Mouse (Mus musculus): Measurements from ENCODE around the gene Ppat. TPM values are rescaled to one million over a fixed set of nuclear protein-coding genes. Genes with fewer than 3 reads are reported as not detected.
"Not testable (repeated sequence)": the region's sequence is repeated elsewhere in the genome, so short reads cannot be mapped to it uniquely, and the experiment has no call there.

Gene Ppat
- total RNA-seq, 2 experiments from 2014 or later, result 21.5 to 23.7 TPM

- no peak for DNase-seq (ENCODE audit: low spot score)
Observed at GRCm38 (mm10) chr5:76950343-76951105, 854 bp downstream of the Ppat start.

DNA sequence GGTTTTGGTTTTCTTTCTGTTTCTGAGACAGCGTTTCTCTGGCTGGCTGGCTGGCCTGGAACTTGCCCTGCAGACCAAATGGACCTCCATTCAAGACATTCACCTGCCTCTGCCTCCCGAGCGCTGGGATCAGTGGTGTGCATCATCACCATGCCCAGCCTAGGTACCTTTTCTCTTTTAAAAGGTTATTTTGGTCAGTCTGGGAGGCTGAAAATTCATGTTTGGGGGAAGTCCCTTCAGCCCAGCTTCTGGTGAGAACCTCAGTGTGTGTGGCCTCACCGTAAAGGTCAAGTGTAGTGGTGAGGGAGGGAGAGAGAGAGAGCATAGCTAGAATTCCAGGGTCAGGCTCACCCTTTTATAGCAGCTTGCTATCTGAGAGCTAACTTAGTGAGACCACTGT is 3.6 kb downstream of the Ppat start:
- DNase-seq (ENCODE audit: low spot score), result no peak

- no peak for DNase-seq (ENCODE audit: low spot score)
Observed at GRCm38 (mm10) chr5:76947142-76947541, 4.2 kb downstream of the Ppat start.

GRCm38 (mm10) chr5:76945678-76946033 is 5.7 kb downstream of the Ppat start:
- DNase-seq (ENCODE audit: low spot score), result no peak

DNA sequence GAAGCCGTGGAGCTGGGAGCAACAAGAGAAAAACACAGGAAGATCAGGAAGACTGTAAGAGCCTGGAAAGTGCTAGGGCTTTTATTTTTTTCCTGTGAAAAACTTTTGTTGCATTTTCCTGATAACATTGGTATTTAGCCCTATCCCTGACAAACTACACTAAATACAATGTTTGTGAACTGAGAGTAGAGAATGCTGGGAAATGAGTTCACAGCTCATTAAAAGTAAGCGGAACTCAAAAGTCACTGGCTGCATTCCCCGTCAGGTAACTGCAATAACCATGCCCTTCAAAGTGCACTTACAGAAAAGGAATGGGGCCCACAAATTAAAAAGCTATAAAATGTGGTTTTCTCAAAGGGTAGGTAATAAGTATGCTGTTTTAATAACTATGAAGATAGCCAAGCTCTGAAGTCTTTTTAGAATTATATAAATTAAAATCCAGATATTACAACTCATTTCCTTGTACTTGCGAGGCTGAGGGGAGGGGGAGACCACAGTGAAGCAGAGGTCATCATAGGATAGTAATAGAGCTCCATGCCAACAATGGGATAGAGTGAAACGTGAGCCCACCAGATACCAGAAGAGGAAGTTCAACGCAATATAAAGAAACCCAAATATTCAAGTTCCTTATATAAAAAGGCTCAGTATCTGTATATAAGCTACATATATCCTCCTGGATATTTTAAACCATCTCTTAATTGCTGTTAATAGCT is 6.3 kb downstream of the Ppat start:
- no peak for DNase-seq (ENCODE audit: low spot score)

DNA sequence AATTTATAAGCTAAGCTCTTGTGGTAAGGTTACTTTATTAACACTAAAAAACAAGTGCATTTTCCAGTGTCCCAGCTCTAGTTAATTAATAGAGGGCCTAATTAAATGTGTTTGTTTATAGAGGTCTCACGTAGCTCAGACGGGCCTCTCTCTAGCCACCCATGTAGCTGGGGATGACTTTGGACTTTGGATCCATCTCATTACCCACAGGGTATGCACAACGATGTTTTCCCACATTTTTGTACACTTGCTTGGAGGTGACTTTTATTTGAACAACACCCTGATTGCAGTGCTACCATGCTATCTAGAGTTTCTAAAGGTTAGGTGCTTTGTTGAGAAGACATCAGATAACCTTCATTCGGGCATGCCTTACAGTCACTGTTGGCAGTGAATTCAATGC is 8.9 kb downstream of the Ppat start:
- no peak for DNase-seq (ENCODE audit: low spot score)

DNA sequence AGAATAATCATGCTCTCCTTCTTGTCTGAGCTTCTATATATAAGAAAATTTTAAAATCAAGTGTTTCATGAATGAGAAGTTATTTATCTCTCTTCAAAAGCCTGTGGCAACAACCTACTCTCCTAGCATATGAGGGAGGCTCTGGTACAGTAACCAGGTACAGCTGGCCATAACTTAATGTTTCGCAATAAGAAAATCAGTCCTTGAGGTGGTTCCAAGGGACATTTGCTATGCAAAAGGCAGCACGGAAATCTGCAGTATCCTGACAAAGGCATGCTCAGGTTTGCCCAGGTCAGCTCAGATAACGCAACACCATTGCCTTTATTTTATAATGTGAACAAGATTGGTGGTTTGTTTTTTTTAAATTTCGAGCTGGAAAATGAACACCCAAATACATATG is 9.4 kb downstream of the Ppat start:
- DNase-seq (ENCODE audit: low spot score), result no peak

DNA sequence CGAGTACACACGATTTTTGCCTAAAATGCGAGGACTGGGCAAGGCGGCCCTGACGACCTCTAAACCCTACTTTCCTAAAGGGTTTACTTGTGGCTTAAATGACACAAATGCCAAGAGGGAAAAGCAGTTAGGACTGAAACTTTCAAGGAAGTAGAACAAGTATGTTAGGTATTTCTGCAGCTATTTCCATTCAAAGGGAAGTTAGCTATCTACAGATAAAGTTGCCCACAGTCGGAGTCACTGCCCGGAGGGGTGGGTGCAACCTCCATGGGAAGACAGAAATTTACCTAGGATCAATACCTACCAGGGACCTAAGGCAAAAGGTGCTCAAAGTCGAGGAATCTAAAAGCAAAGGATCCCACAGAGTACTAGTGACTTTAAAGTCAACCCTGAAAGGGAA is 11.7 kb downstream of the Ppat start:
- DNase-seq (ENCODE audit: low spot score), result no peak

GRCm38 (mm10) chr5:76929180-76929877 is 22.0 kb downstream of the Ppat start:
- no peak for DNase-seq (ENCODE audit: low spot score)

- peak; percentile 60 for DNase-seq (ENCODE audit: low spot score)
Observed at GRCm38 (mm10) chr5:76928124-76928832, 23.1 kb downstream of the Ppat start.

DNA sequence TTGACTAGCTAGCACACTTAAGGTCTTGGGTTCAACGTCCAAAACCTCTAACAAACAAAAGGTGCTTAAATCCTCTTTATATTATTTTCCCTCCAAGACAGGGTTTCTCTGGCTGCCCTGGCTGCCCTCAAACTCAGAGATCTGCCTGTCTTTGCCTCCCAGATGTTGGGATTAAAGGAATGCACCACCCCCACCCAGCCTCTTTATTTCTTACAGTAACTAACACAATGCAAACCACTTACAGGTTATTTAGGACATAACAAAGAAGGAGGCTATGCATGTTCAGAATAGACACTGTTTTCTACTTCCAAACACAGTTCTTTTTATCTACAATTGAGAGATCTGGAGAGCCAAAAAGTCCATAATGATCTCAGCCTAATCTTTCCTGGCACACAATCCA is 27.1 kb downstream of the Ppat start:
- no peak for DNase-seq (ENCODE audit: low spot score)

DNA sequence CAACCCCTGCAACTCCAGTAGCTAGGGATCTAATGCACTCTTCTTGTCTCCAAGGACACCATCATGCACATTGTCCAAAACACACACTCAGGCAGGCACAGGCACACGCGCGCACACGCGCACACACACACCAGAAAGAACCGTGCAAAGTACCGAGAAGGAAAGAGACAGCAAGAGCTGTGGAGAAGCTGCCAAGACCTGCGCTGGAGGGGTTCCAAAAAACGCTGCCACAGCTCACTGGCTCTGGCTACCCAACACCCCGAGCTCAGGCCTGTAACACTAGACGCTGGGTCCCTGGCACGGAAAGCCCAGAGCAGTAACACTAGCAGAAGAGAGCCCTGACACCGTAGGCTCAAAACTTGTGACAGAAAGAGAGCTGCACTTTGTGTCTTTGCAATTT is 27.9 kb downstream of the Ppat start:
- peak; percentile 91 for DNase-seq (ENCODE audit: low spot score)

DNA sequence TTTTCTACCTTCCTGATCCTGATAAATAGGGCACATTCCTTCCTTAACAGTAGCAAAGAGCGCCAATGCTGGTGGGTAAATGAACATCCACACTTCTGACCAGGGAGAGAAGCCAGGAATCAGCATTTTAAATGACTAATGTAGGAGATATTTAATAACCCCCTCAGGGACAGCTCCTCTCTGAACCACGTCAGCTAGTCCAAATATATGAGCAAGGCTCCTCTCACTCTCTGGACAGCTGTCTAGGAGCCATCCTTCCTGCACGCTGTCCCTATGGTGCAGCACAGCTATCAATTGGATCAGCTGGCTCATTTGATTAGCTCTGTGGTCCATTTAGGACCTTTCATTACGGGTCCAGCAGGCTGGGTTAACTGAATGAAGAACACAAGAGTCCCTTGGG is 28.5 kb downstream of the Ppat start:
- peak; percentile 26 for DNase-seq (ENCODE audit: low spot score)

DNA sequence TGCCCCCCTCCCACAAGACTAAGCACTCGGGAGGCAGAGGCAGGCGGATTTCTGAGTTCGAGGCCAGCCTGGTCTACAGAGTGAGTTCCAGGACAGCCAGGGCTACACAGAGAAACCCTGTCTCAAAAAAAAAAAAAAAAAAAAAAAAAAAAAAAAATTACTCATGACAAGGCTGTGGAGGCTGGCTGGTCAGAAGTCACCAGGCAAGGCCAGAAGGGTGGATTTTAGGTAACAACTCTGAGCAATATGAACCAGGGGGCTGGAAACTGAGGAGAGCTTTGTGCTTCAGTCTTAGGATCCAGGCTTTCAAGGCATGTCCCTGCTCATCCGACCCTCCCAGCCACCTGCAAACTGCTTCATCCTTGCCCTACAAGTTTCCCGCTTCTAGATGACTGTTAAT is 38.9 kb downstream of the Ppat start:
- not testable (repeated sequence) for DNase-seq (ENCODE audit: low spot score)

DNA sequence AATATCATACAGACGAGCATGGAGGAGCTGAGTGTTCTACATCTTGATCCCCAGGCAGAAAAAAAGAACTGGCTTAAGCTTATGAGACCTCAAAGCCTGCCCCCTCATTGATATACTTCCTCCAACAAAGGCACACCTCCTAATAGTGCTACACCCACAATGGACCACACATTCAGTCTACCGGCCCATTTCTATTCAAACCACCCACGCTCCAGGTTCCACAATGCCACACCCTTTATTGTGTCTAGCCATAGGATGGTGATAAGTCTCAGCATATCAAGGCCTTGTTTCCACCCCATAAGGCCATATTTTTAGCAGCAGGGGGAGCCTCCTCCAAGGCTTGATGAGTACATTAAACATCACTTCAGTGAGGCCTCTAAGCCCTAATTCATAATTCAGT is 40.6 kb downstream of the Ppat start:
- no peak for DNase-seq (ENCODE audit: low spot score)

- no peak for DNase-seq (ENCODE audit: low spot score)
Observed at GRCm38 (mm10) chr5:76906155-76906499, 45.3 kb downstream of the Ppat start.

DNA sequence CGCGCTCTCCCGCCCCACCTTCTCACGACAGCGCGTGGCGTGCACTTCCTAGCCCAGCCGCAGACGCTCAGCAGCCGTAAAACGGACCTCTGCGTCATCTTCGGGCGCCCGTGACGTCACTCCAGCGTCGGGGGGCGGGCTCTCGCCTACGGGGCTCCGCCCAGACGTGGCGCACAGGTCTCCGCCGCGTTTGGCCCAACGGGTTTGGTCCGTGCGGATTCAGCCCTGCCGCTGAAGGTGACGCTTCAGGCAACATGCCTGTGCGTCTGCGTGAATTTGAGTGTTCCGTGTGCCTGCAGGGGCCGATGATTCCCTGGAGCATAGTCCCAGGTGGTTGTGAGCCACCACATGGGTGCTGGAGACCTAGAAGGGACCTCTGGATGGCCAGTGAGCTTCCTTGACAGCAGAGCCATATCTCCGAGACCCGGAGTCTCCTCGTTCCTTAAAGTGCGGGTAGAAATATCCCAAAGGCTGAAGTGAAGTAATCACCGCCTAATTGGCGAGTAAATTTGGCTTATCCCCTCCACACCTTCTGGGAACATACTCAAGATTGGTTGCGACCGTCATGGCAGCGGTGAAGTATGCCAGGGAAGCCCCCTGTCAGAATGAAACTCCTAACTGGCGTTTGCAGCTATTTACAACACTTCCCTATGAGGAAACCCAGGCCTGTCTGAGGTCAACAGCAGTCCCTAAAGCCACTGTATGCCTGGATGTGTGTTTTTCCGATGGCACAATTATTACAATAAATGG is 45.8 kb downstream of the Ppat start, which contains the start of gene Aasdh:
TSS of gene Aasdh (minus strand) at position 110 of the 750 bp plus-strand sequence.
- peak; percentile 95 for DNase-seq (ENCODE audit: low spot score)

- no peak for DNase-seq (ENCODE audit: low spot score)
Observed at GRCm38 (mm10) chr5:76904713-76905404, 46.5 kb downstream of the Ppat start.

- DNase-seq (ENCODE audit: low spot score), result no peak
Observed at GRCm38 (mm10) chr5:76902131-76902530, 49.2 kb downstream of the Ppat start.

DNA sequence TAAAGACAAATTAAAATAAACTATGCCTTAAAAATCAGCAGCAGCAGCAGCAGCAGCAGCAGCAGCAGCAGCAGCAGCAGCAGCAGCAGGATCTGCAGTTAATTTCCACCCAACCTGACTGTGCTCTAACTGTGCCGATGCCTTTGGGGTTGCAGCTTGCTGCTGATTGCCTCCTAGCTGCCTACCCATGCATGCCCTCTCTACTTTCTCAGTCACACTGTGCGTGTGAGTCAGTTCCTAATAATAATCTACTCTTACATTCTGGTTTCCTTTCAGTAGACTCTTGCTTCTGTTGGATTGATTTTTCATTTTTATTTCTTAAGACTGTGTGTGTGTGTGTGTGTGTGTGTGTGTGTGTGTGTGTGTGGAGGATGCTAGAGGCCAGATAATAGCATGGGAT is 58.3 kb downstream of the Ppat start:
- DNase-seq (ENCODE audit: low spot score), result no peak

DNA sequence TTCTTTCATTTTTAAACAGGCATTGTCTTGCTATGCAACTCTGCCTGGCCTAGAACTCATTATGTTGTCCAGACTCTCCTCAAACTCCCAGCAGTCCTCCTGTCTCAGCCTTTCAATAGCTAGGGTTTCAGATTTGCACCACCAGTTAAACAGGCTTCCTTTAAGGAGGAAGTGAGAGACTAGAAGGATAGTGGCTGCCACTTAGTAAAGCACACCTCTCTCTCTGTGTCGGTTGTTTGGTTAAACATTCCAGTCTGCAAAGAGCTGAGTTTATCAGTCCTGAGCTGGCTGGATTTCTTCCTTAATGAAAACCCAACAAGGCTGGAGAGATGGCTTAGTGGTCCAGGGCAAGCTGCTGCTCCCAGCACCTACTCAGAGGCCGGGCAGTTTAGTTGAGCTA is 58.8 kb downstream of the Ppat start:
- DNase-seq (ENCODE audit: low spot score), result no peak
